Mouse (Mus musculus) liver, postnatal 0 days (tissue): ENCODE measurements at regions not wholly inside any gene's neighbourhood (a gene's known extent, or its start where the extent isn't known, plus 50 kb on each side); places are given as distances from the start of the nearest gene placed in this dataset.

Experiments used
- CTCF ChIP-seq: sonication (generic); IDR thresholded peaks from 2 replicates; pipeline ENCODE4 v1.5.1; 2016; ENCODE audit warnings: antibody characterized with exemption, low read depth
- EP300 ChIP-seq: IDR thresholded peaks from 2 replicates; pipeline ENCODE4 v1.6.1; 2016; ENCODE audit warnings: antibody characterized with exemption, low read depth, mild to moderate bottlenecking

GRCm38 (mm10) chr9:11562885-11563284 is 658.3 kb upstream of the Cntn5 start:
- no peak for TF ChIP-seq EP300
- no peak for TF ChIP-seq CTCF
